Mouse (Mus musculus): ENCODE data around the gene Mfsd4b2.

Mfsd4b2 gene

GRCm38 (mm10) chr10:39893702-39894697 lies 32.7 kb downstream of the Mfsd4b2 start:
- no peak for DNase-seq (ENCODE audit: low read depth, low spot score)

- DNase-seq (ENCODE audit: low read depth, low spot score) = no peak
These were observed 38.1 kb downstream of the Mfsd4b2 start for GRCm38 (mm10) chr10:39888621-39889020.

Measured in mesoderm, embryonic 11.5 days (tissue).